Mouse (Mus musculus) midbrain, embryonic 16.5 days (tissue): ENCODE data around the gene Map2k2. TPM values are rescaled to one million over a fixed set of nuclear protein-coding genes. Genes with fewer than 3 reads are reported as not detected.
A peak's percentile ranks its signal among the peaks of the same experiment; 100 is the strongest.

Source experiments
- ATAC-seq: fragments of 200-750 bp; cut with Nextera tagmentation; 2 replicates; pipeline ENCODE4 v1.8.0; 2017; ENCODE audit warnings: moderate TSS enrichment
- H3K27ac ChIP-seq: fragments of 300-500 bp; sonication (generic); 2 replicates; pipeline ENCODE4 v1.5.1; 2014; ENCODE audit warnings: mild to moderate bottlenecking, low read length, mixed read lengths
- H3K27me3 ChIP-seq: fragments of 300-500 bp; sonication (generic); 2 replicates; pipeline ENCODE4 v1.6.1; 2014; ENCODE audit warnings: low read depth, low read length, mixed read lengths; ENCODE audit not compliant: control insufficient read depth, insufficient read depth
- H3K36me3 ChIP-seq: fragments of 300-500 bp; sonication (generic); 2 replicates; pipeline ENCODE4 v1.6.1; 2014; ENCODE audit warnings: mild to moderate bottlenecking, low read length, moderate library complexity, mixed read lengths; ENCODE audit not compliant: control insufficient read depth, insufficient read depth
- H3K4me1 ChIP-seq: fragments of 300-500 bp; sonication (generic); 2 replicates; pipeline ENCODE4 v1.6.1; 2014; ENCODE audit warnings: mild to moderate bottlenecking, low read length, mixed read lengths; ENCODE audit not compliant: control insufficient read depth, insufficient read depth
- H3K4me2 ChIP-seq: fragments of 300-500 bp; sonication (generic); 2 replicates; pipeline ENCODE4 v1.6.1; 2014; ENCODE audit warnings: mild to moderate bottlenecking, low read length, mixed read lengths
- H3K4me3 ChIP-seq: fragments of 300-500 bp; sonication (generic); 2 replicates; pipeline ENCODE4 v1.5.1; 2014; ENCODE audit warnings: low read depth, mild to moderate bottlenecking, low read length, moderate library complexity, mixed read lengths
- H3K9ac ChIP-seq: fragments of 300-500 bp; sonication (generic); 2 replicates; pipeline ENCODE4 v1.6.1; 2014; ENCODE audit warnings: low read depth, low read length, mixed read lengths
- H3K9me3 ChIP-seq: fragments of 300-500 bp; sonication (generic); replicated peaks from 2 replicates; pipeline ENCODE4 v1.6.1; 2014; ENCODE audit warnings: mild to moderate bottlenecking, low read length, mixed read lengths; ENCODE audit not compliant: control insufficient read depth, poor library complexity, severe bottlenecking
- WGBS: fragments of 180-500 bp; shearing (Covaris S2); extraction: QIAGEN DNeasy Blood & Tissue Kit; methylation state at CpG from one replicate; pipeline ENCODE4 v1.1.7; 2014; 5-methylcytosine and 5-hydroxymethylcytosine counted together
- polyA plus RNA-seq: library from polyadenylated mRNA; unstranded; fragments of >200 nt; fragmentation: Nextera tagmentation; extraction: Ambion mirVana; gene quantifications from 2 replicates; pipeline ENCODE4 v1.2.1, GENCODE M21; 2015

The Map2k2 gene
- polyA plus RNA-seq, 1 experiment from 2014 or later, result 227 TPM

DNA sequence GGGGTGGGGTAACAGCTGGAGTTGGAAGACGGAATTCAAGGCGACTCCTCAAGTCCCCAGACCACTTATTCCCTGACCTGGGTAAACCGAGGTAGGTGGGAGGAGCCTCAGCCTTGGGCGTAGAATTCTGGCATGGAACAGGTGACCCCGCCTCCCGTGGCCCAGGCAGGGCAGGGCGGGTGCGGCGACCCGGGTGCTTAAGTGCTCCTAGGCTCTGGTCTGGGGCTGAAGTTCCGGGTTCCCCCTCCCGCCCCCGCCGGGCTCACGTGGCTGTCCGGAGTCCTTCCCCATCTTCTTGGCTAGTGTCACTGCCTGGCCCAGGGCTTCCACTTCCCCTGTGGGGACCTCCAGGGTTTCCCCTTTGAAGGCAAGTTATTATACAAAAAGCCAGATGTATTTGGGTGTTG lies 28.5 kb downstream of the Map2k2 start:
- ATAC-seq, result no peak
- Histone ChIP-seq H3K36me3 (no peaks in the 10 kb centered on the region), H3K9me3 (no peaks in the 10 kb centered on the region), H3K9ac (no peak overlapping the region), H3K27me3 (peaks cover 28% of the 10 kb centered on the region), H3K27ac (no peak overlapping the region), H3K4me1 (peaks cover 26% of the 10 kb centered on the region), H3K4me3 (no peak overlapping the region), H3K4me2 (no peak overlapping the region)
- 6% methylated on average over 16 of the region's 16 CpGs for WGBS

DNA sequence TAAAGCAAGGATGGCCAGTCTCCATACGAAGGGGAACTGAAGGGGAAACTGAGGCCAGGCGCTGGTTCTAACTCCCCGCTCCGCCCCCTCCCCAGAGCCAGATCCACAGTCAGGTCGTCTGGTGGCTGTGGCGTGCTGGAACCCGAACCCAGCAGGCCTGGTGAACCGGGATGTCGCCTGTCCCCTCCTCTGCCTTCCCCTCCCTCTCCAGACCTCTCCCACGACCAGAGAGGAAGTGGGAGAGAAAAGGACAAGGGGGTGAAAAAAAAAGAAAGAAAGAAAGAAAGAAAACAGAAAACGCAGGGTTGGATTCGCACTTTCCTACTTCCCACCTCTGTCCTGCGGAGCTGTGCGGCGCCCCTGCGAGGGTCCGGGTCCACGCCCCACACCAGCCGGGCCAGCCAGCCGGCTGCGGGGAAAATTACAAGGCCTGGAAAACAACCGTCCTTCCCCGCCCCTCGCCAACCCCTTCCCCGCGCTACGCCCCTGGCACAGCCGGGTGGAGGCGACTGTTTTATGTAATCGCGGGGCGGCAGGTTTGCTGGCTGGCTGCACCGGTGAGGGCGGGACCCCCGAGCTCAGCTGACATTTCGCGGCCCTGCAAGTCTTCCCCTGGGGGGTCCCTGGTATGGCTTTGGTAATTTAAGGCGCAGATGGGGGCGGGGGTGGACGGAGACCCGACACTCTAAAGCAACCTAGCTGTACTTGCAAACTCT lies 29.4 kb downstream of the Map2k2 start, which contains the start of gene Zbtb7a:
Gene Zbtb7a (plus strand): TSS at position 255 of the 716 bp plus-strand sequence.
- H3K27me3 ChIP-seq, result peaks cover 25% of the 10 kb centered on the region
- no peak for ATAC-seq
- WGBS, result 2% methylated on average over 40 of the region's 41 CpGs

DNA sequence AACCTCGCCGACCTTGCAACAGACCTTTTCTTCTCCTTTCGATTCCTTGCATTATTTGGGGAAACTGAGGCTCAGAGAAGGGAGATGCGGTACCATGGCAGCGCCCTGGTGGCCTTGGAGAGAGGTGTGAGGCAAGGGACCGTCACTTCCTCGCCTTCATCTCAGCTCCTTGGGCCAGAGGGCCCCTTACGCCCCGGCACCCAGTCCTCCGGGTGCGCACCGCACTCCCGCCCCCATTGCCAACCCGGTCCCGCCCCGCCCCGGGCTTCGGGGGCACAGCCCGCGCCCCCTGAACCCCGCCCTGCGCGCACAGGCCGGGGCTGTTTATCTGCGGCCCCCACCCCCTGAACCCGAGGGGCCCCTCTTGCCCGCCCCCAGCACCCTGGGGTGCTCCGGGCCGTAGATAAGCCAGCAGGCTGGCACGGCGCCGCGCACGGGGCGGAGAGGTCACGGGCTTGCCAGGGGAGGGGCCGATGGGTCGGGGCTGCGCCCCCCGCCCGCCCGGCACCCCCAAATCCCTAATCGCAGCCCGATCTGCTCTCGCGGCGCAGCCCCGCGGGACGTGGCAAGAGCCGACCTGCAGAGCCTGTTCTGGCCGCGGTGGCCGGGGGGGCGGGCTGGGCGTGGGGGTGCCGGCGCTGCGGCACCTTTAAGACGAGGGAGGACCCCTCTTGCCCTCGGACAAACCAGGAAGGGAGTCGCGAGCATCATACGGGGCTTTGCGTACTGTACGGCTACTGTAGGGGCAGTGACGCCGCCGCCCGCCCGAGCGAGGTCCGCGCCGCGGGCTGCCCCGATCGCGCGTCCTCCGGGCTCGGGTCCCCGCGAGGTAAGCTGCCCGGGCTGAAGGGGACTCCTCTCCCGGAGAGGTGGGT lies 30.4 kb downstream of the Map2k2 start:
- H3K9ac ChIP-seq, result peak overlapping the region; percentile 92
- ATAC-seq, result peak; percentile 26
- H3K36me3 ChIP-seq, result no peaks in the 10 kb centered on the region
- peaks cover 34% of the 10 kb centered on the region for H3K4me1 ChIP-seq
- H3K4me2 ChIP-seq, result peak overlapping the region; percentile 96
- H3K9me3 ChIP-seq, result no peaks in the 10 kb centered on the region
- peak overlapping the region; percentile 94 for H3K27ac ChIP-seq
- H3K27me3 ChIP-seq, result peaks cover 25% of the 10 kb centered on the region
- H3K4me3 ChIP-seq, result peak overlapping the region; percentile 90
- under 1% methylated on average over 71 of the region's 86 CpGs for WGBS

More for the DNA sequence above, 29.4 kb downstream of the Map2k2 start, which contains the start of gene Zbtb7a:
- Histone ChIP-seq H3K27ac (peak within 1 kb of the TSS; percentile 94), H3K4me3 (peak within 1 kb of the TSS; percentile 90), H3K4me1 (peaks cover 29% of the 10 kb centered on the region), H3K4me2 (peak within 1 kb of the TSS; percentile 96), H3K9ac (peak within 1 kb of the TSS; percentile 92), H3K36me3 (no peaks in the 10 kb centered on the region), H3K9me3 (no peaks in the 10 kb centered on the region)

DNA sequence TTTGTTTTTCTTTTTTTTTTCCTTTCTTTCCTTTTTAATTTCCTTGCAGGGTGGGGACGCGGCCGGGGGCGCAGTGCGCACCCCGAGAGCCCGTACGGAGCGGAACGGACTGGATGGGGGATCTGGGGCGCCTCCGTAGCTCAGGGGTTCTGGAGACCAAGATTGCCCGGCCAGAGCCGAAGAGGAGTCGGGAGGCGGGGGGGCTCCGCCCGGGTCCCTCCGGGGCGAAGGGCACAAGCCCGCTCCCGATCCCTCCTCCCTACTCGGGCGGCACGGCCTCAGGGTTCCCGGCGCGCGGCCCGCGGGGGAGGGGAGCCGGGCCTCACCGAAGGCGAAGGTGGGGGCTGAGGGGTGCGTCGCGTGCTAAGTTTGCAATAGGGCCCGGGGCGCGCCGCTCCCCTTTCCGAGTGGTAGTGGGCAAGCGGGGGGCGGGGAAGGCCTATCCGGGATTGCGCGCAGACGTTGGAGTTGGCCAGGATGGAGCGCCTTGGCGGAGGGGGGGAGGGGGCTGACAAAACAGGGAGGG lies 31.1 kb downstream of the Map2k2 start:
- H3K27me3 ChIP-seq, result peaks cover 25% of the 10 kb centered on the region
- H3K9ac ChIP-seq, result peak overlapping the region; percentile 92
- peak; percentile 47 for ATAC-seq
- H3K27ac ChIP-seq, result peak overlapping the region; percentile 94
- H3K4me2 ChIP-seq, result peak overlapping the region; percentile 96
- H3K4me1 ChIP-seq, result peaks cover 36% of the 10 kb centered on the region
- under 1% methylated on average over 36 of the region's 50 CpGs for WGBS
- H3K4me3 ChIP-seq, result peak overlapping the region; percentile 90
- H3K9me3 ChIP-seq, result no peaks in the 10 kb centered on the region
- no peaks in the 10 kb centered on the region for H3K36me3 ChIP-seq

DNA sequence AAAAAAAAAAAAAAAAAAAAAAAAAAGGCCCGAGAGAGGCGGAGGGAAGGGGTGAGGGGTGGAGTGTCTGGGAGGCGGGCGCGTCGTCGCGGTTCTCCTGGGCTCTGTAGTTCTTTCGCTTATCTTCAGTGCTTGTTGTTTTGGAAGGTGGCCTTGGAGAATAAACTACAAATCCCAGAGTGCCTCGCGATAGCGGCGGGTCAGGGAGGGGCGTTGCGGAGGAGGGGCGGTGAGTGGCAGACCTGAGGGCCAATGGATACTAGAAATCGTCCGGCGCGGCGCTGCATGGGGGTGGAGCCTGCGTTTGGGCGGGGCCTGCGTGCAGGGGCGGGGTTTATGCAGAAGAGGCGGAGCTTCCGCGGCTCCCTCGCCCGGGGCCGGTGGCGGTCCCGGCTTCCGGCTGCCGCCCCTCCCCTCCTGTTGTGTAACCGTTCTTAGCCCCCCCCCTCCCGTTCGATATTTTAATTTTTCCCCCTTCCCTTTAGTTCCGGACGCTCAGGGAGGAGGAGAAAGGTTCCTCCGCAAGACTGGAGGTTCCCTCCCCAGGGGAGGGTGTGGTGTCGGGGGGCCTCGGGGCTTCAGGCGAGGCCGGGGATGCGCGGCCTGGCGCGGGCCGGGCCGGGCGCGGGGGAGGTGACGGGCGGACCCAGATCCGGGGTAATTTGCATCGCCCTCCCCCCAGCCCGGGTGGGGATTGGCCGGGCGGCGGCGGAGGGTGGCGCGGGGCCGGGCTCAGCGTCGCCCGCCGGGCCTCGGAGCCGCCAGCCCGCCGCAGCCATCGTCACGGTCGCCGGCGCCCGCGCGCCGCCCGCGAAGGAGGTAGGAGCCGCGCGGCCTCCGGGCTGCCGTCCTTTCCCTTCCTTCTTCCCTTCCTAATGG lies 31.8 kb downstream of the Map2k2 start:
- peaks cover 25% of the 10 kb centered on the region for H3K27me3 ChIP-seq
- H3K9me3 ChIP-seq, result no peaks in the 10 kb centered on the region
- no peaks in the 10 kb centered on the region for H3K36me3 ChIP-seq
- peaks cover 39% of the 10 kb centered on the region for H3K4me1 ChIP-seq
- under 1% methylated on average over 36 of the region's 89 CpGs for WGBS
- H3K27ac ChIP-seq, result peak overlapping the region; percentile 94
- H3K4me2 ChIP-seq, result peak overlapping the region; percentile 93
- peak overlapping the region; percentile 88 for H3K9ac ChIP-seq
- peak; percentile 91 for ATAC-seq
- H3K4me3 ChIP-seq, result peak overlapping the region; percentile 90

DNA sequence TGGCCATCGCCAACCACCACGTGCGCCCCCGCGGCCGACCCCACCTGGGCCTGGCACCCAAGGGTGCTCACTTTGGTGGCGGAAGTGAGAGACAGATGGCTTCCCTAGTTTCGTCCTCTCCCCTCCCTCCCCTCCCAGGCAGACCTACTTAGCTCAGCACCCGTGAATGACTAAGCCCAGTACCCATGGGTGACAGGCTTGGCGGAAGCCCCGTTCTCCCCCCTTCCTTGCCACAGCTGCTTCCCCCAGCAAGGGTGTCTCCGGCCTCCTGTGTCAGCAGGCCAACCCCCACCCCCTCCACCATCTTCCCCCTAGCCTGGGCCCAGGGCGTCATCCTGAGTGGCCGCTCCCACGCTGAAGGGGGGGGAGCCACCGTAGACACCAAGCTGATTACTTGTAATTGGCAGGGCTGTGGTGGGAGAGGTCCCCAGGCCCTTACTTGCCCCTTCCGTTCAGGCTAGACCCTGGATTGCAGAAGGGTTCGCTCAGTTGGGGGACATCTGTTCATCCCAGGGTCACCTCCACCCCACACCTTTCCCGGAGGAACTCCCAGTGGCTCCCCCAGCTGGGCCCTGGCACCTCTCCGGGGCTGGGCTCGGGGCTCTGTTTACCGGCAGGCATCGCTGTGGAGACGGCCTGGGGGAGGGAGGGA lies 32.5 kb downstream of the Map2k2 start:
- Histone ChIP-seq H3K4me1 (peaks cover 39% of the 10 kb centered on the region), H3K9ac (peak overlapping the region; percentile 88), H3K4me3 (peak overlapping the region; percentile 90), H3K9me3 (no peaks in the 10 kb centered on the region), H3K27ac (peak overlapping the region; percentile 85), H3K27me3 (peaks cover 20% of the 10 kb centered on the region), H3K36me3 (no peaks in the 10 kb centered on the region), H3K4me2 (peak overlapping the region; percentile 93)
- ATAC-seq, result no peak
- WGBS, result 1% methylated on average over 22 of the region's 24 CpGs

DNA sequence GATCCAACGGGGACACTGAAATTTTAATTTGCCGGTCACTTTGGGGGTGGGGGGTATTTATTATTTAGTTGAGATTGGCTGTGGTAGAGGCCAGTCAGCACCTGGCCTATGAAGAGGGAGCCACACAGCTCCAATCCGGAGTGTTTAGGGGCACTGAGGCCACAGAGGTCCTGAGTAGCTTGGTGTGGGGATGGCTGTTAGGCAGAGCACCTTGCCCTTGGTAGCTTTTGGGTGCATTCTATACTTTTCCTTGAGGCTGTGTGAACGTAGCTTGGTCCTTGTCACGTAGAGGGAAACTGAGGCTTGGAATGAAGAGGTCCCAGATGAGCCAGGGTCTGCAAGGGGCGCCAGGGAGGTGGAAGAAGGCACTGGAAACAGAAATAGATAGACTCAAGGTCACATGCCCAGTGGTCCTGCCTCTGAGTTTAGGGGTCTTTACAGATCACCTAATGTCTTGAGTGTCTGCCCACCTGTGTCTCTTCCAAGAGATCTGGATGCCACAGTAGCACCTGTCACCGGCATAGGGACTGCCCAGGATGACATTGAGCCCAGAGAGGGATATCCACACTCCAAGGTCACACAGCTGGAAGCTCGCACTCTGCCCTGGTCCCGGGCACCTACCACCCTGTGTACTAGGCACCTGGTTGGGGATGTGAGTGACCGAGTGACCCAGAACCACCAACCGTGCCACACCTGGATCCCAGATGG lies 33.3 kb downstream of the Map2k2 start:
- ATAC-seq, result no peak
- peak overlapping the region; percentile 88 for H3K9ac ChIP-seq
- H3K27ac ChIP-seq, result no peak overlapping the region
- peaks cover 39% of the 10 kb centered on the region for H3K4me1 ChIP-seq
- H3K27me3 ChIP-seq, result peaks cover 17% of the 10 kb centered on the region
- peak overlapping the region; percentile 93 for H3K4me2 ChIP-seq
- H3K4me3 ChIP-seq, result peak overlapping the region; percentile 90
- peaks cover 3% of the 10 kb centered on the region for H3K36me3 ChIP-seq
- 61% methylated on average over 11 of the region's 11 CpGs for WGBS
- H3K9me3 ChIP-seq, result no peaks in the 10 kb centered on the region
